ENCODE assay signal across 11 mouse cellular contexts in genomic region chr2:25178285-25178972, GRCm38 (mm10). TPM values are rescaled to one million over a fixed set of nuclear protein-coding genes. Genes with fewer than 3 reads are reported as not detected.
DNase-seq lines count a peak whose midpoint lies in the region; ATAC-seq and TF ChIP-seq lines count a peak whose summit lies in the region.
"Had no signal": no experiment of that assay in that cellular context is flagged by ENCODE, and none has a peak within 500 bp of the region (broad histone marks: within the 10 kb centered on the region; RNA-seq: fewer than 3 reads in every experiment).

No protein-coding gene starts in this region.

- H3K4me1 ChIP-seq in heart, embryonic 10.5 days, result peaks cover 64% of the 10 kb centered on the region
- H3K4me1 ChIP-seq in neural tube, embryonic 11.5 days (ENCODE audit: control insufficient read depth, insufficient read depth, low read length), result peaks cover 43% of the 10 kb centered on the region
- H3K4me1 ChIP-seq in hindbrain, embryonic 16.5 days (ENCODE audit: control insufficient read depth, insufficient read depth, low read depth, low read length), result peaks cover 26% of the 10 kb centered on the region
- peaks cover 42% of the 10 kb centered on the region for H3K4me1 ChIP-seq in olfactory bulb, adult 2 months (ENCODE audit: control insufficient read depth, insufficient read depth, low read length)

- no peak for ATAC-seq in neural tube, embryonic 11.5 days (ENCODE audit: insufficient read depth, low FRiP score, low TSS enrichment)
- peak; percentile 6; the same call in 1 of the 2 replicates for ATAC-seq in hindbrain, embryonic 16.5 days
- ATAC-seq: CD4-positive, CD25-positive, alpha-beta regulatory T cell, adult 4 months had no signal

- H3K36me3 ChIP-seq in heart, embryonic 10.5 days, result no peaks in the 10 kb centered on the region
- H3K36me3 ChIP-seq in neural tube, embryonic 11.5 days (ENCODE audit: control insufficient read depth, insufficient read depth, low read length), result no peaks in the 10 kb centered on the region
- H3K36me3 ChIP-seq in hindbrain, embryonic 16.5 days (ENCODE audit: control insufficient read depth, insufficient read depth, low read length), result no peaks in the 10 kb centered on the region

- no peak for TF ChIP-seq CTCF in olfactory bulb, adult 2 months (IDR thresholded peaks at IDR 0.05; ENCODE audit: insufficient read depth, low read depth, low read length)

- no peak overlapping the region for H3K4me3 ChIP-seq in heart, embryonic 10.5 days
- H3K4me3 ChIP-seq in neural tube, embryonic 11.5 days (ENCODE audit: low read depth, low read length), result peak overlapping the region; percentile 9
- no peak overlapping the region for H3K4me3 ChIP-seq in hindbrain, embryonic 16.5 days (ENCODE audit: low read length)
- H3K4me3 ChIP-seq in olfactory bulb, adult 2 months (ENCODE audit: insufficient read depth, low read depth, low read length), result no peak overlapping the region
- H3K4me3 ChIP-seq: myocyte had no signal

- WGBS in heart, embryonic 10.5 days, result 22% methylated on average over 10 of the region's 10 CpGs
- 18% methylated on average over 10 of the region's 10 CpGs for WGBS in neural tube, embryonic 11.5 days
- 13% methylated on average over 10 of the region's 10 CpGs for WGBS in hindbrain, embryonic 16.5 days
- 54% methylated on average over 10 of the region's 10 CpGs for WGBS in olfactory bulb, adult 2 months

- H3K9me3 ChIP-seq in heart, embryonic 10.5 days, result no peaks in the 10 kb centered on the region
- H3K9me3 ChIP-seq in neural tube, embryonic 11.5 days (ENCODE audit: control insufficient read depth, low read length), result no peaks in the 10 kb centered on the region
- no peaks in the 10 kb centered on the region for H3K9me3 ChIP-seq in hindbrain, embryonic 16.5 days (ENCODE audit: control insufficient read depth, low read length)

- H3K4me2 ChIP-seq in neural tube, embryonic 11.5 days (ENCODE audit: low read depth), result peak overlapping the region; percentile 31
- peak overlapping the region; percentile 16 for H3K4me2 ChIP-seq in hindbrain, embryonic 16.5 days (ENCODE audit: low read length)

- no peak for DNase-seq in heart, embryonic 10.5 days (ENCODE audit: low spot score)
- no peak for DNase-seq in heart, postnatal 10 days
- DNase-seq in neural tube, embryonic 11.5 days (ENCODE audit: low spot score), result peak; percentile 62
- DNase-seq in neural tube, embryonic 10.5 days (ENCODE audit: extremely low spot score, low spot score), result no peak
- DNase-seq in spleen, postnatal 4 days (ENCODE audit: low spot score in 2 of 2), result no peak
- DNase-seq in kidney, adult 18-20 months, result no peak

- intact Hi-C loops in heart, postnatal 10 days (cut with DNase I), result no loop called here

- TF ChIP-seq POLR2A in olfactory bulb, adult 2 months (IDR thresholded peaks at IDR 0.05; ENCODE audit: insufficient read depth, low read depth, low read length), result no peak

- peaks cover 78% of the 10 kb centered on the region for H3K27me3 ChIP-seq in heart, embryonic 10.5 days (ENCODE audit: insufficient read depth, poor library complexity, severe bottlenecking)
- H3K27me3 ChIP-seq in neural tube, embryonic 11.5 days (ENCODE audit: control insufficient read depth, insufficient read depth, low read length), result peaks cover 2% of the 10 kb centered on the region; the same call in 1 of the 2 replicates
- no peaks in the 10 kb centered on the region for H3K27me3 ChIP-seq in hindbrain, embryonic 16.5 days (replicated peaks; ENCODE audit: control insufficient read depth, insufficient read depth, low read length)

- H3K9ac ChIP-seq in neural tube, embryonic 11.5 days (ENCODE audit: low read length), result peak overlapping the region; percentile 50
- no peak overlapping the region for H3K9ac ChIP-seq in hindbrain, embryonic 16.5 days (ENCODE audit: low read depth, low read length)

- peak overlapping the region; percentile 56 for H3K27ac ChIP-seq in heart, embryonic 10.5 days
- H3K27ac ChIP-seq in neural tube, embryonic 11.5 days (ENCODE audit: low read depth, low read length), result peak overlapping the region; percentile 72
- H3K27ac ChIP-seq in hindbrain, embryonic 16.5 days (ENCODE audit: low read depth, low read length), result peak overlapping the region; percentile 77
- H3K27ac ChIP-seq in olfactory bulb, adult 2 months (ENCODE audit: insufficient read depth, low read depth, low read length), result peak overlapping the region; percentile 69

RNA-seq across cellular contexts. Expression of gene Nrarp, which starts 2.1 kb away (rescaled TPM):
- 5.7 and 5.9 TPM in 2 replicates for polyA plus RNA-seq in heart, embryonic 10.5 days (2016; fragmentation: Nextera tagmentation; extraction: Ambion mirVana)
- total RNA-seq in heart, postnatal 10 days (2021), result 10 to 100 TPM; 23.9 to 25.1 TPM
- polyA plus RNA-seq in neural tube, embryonic 11.5 days (2014; fragmentation: Nextera tagmentation; extraction: Ambion mirVana), result 53.7 and 57.8 TPM in 2 replicates
- polyA plus RNA-seq in hindbrain, embryonic 16.5 days (2015; fragmentation: Nextera tagmentation; extraction: Ambion mirVana), result 13.6 and 16.3 TPM in 2 replicates
- polyA plus RNA-seq in olfactory bulb, adult 2 months (2012; ENCODE audit: insufficient read depth, insufficient read length, low replicate concordance, missing spikeins), result not detected in 2 replicates

RNA-seq across cellular contexts. Expression of gene Tor4a, which starts 18.3 kb away (rescaled TPM):
- 7.7 and 8.4 TPM in 2 replicates for polyA plus RNA-seq in heart, embryonic 10.5 days (2016; fragmentation: Nextera tagmentation; extraction: Ambion mirVana)
- 1 to 10 TPM; 5.6 to 6.5 TPM for total RNA-seq in heart, postnatal 10 days (2021)
- polyA plus RNA-seq in neural tube, embryonic 11.5 days (2014; fragmentation: Nextera tagmentation; extraction: Ambion mirVana), result 1.6 and 1.9 TPM in 2 replicates
- 2.1 and 2.3 TPM in 2 replicates for polyA plus RNA-seq in hindbrain, embryonic 16.5 days (2015; fragmentation: Nextera tagmentation; extraction: Ambion mirVana)
- polyA plus RNA-seq in olfactory bulb, adult 2 months (2012; ENCODE audit: insufficient read depth, insufficient read length, low replicate concordance, missing spikeins), result not detected in 2 replicates

RNA-seq across cellular contexts. Expression of gene Nelfb, which starts 32.9 kb away (rescaled TPM):
- 90.9 and 99.8 TPM in 2 replicates for polyA plus RNA-seq in heart, embryonic 10.5 days (2016; fragmentation: Nextera tagmentation; extraction: Ambion mirVana)
- total RNA-seq in heart, postnatal 10 days (2021), result 10 to 100 TPM; 40.7 to 46.0 TPM
- 94.8 and 99.8 TPM in 2 replicates for polyA plus RNA-seq in neural tube, embryonic 11.5 days (2014; fragmentation: Nextera tagmentation; extraction: Ambion mirVana)
- polyA plus RNA-seq in hindbrain, embryonic 16.5 days (2015; fragmentation: Nextera tagmentation; extraction: Ambion mirVana), result 105 and 112 TPM in 2 replicates
- polyA plus RNA-seq in olfactory bulb, adult 2 months (2012; ENCODE audit: insufficient read depth, insufficient read length, low replicate concordance, missing spikeins), result not detected in 2 replicates

RNA-seq across cellular contexts. Expression of gene Stpg3, which starts 36.0 kb away (rescaled TPM):
- 0.10 TPM in 1 of 2 replicates, not detected in the other for polyA plus RNA-seq in heart, embryonic 10.5 days (2016; fragmentation: Nextera tagmentation; extraction: Ambion mirVana)
- not detected for total RNA-seq in heart, postnatal 10 days (2021)
- polyA plus RNA-seq in neural tube, embryonic 11.5 days (2014; fragmentation: Nextera tagmentation; extraction: Ambion mirVana), result not detected in 2 replicates
- polyA plus RNA-seq in hindbrain, embryonic 16.5 days (2015; fragmentation: Nextera tagmentation; extraction: Ambion mirVana), result not detected in 2 replicates
- polyA plus RNA-seq in olfactory bulb, adult 2 months (2012; ENCODE audit: insufficient read depth, insufficient read length, low replicate concordance, missing spikeins), result not detected in 2 replicates
- total RNA-seq: heart, adult 18-20 months had no signal
- polyA plus RNA-seq: CD4-positive, CD25-positive, alpha-beta regulatory T cell, adult 4 months; myocyte had no signal

RNA-seq across cellular contexts. Expression of gene Fam166a, which starts 40.1 kb away (rescaled TPM):
- 0.92 TPM in 1 of 2 replicates, not detected in the other for polyA plus RNA-seq in heart, embryonic 10.5 days (2016; fragmentation: Nextera tagmentation; extraction: Ambion mirVana)
- total RNA-seq in heart, postnatal 10 days (2021), result not detected
- polyA plus RNA-seq in neural tube, embryonic 11.5 days (2014; fragmentation: Nextera tagmentation; extraction: Ambion mirVana), result not detected in 2 replicates
- 0.39 and 1.0 TPM in 2 replicates for polyA plus RNA-seq in hindbrain, embryonic 16.5 days (2015; fragmentation: Nextera tagmentation; extraction: Ambion mirVana)
- not detected in 2 replicates for polyA plus RNA-seq in olfactory bulb, adult 2 months (2012; ENCODE audit: insufficient read depth, insufficient read length, low replicate concordance, missing spikeins)
- total RNA-seq: heart, adult 18-20 months had no signal
- polyA plus RNA-seq: CD4-positive, CD25-positive, alpha-beta regulatory T cell, adult 4 months had no signal
